Mouse (Mus musculus): ENCODE results near the gene Sh3gl1. TPM values are rescaled to one million over a fixed set of nuclear protein-coding genes. Genes with fewer than 3 reads are reported as not detected.

Sh3gl1 gene
- total RNA-seq, 2 experiments from 2014 or later = 8.7 to 9.5 TPM

DNA sequence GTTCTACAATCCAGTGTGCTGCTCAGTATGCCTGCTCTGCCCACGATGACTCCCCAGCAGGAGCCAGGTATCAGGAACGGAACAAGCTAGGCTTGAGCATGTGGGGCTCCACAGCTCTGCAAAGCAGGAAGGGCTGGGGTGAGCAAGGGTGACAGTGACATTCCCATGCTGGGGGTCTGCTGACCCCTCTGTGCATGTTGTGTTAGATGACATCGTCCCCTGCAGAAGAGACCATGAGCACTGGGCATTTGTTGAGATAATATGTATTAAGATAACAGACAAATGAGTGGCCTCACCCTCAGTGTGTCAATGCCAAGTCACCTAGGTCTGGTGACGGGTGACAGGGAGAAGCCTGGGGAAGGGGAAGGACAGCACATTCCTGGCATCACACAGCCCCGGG, 11.5 kb downstream of the Sh3gl1 start:
- Histone ChIP-seq H3K4me3 (no peak overlapping the region), H3K27ac (peak overlapping the region; percentile 89)
- no peak for DNase-seq
- intact Hi-C loops (cut with DNase I) = no loop called here
- no peak for TF ChIP-seq CTCF (IDR thresholded peaks at IDR 0.05)

DNA sequence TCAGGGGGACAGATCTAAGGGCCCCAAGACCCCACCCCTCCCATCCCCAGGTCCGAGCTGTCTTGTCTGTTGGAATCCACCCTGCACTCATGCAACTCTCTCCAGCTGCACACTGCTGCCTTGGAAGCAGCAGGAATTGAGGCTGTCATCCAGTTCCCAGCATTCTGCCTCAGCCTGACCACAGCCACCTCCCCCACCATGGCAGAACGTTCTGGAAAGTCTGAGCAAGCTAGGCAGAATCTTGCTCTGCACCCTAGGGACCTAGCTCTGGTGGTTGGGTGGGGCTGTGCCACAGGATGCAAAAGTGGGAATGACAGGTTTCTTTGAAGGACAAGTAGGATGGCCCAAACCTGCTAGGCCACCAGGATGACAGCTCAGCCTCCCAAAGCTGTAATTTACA, 12.0 kb downstream of the Sh3gl1 start:
- Histone ChIP-seq H3K27ac (peak overlapping the region; percentile 89), H3K4me3 (no peak overlapping the region)
- TF ChIP-seq CTCF (IDR thresholded peaks at IDR 0.05) = no peak
- peak; percentile 34 for DNase-seq
- intact Hi-C loops (cut with DNase I) = no loop called here

DNA sequence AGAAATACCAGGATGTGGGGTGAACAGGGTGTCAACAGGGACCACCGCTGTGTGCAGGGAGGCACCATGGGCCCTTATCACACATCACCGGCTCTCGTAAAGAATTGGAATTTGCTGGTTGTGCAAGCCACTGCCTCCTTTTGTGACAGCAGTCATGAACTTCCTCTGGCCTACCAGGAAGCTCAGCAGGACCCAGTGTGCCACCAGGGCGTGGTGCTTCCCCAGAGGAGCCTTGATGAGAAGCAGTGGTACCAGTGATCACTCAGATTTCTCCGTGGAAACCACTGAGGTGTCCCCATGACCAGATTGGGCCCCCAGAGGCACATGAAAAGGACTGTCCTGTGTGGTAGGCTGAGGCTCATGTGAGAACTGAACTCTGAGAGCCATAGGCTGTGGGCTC, 13.0 kb downstream of the Sh3gl1 start:
- peak; percentile 29 for DNase-seq
- Histone ChIP-seq H3K27ac (peak overlapping the region; percentile 89), H3K4me3 (no peak overlapping the region)
- TF ChIP-seq CTCF (IDR thresholded peaks at IDR 0.05) = no peak
- intact Hi-C loops (cut with DNase I) = no loop called here

DNA sequence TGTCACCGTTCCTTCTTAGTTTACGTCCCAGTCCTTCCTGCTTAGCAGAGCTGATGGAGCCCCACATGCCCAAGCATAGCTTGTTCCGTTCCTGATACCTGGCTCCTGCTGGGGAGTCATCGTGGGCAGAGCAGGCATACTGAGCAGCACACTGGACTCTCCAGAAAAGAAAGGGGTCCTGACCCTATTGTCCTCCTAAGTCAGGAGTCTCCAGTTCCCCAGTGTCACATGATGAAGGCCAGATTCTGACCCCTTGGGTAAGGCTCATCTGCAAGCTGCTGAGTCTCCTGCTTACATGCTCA, 13.5 kb downstream of the Sh3gl1 start:
- no peak overlapping the region for H3K4me3 ChIP-seq
- DNase-seq = no peak
- no peak for TF ChIP-seq CTCF (IDR thresholded peaks at IDR 0.05)
- intact Hi-C loops (cut with DNase I) = no loop called here
- peak overlapping the region; percentile 89 for H3K27ac ChIP-seq

DNA sequence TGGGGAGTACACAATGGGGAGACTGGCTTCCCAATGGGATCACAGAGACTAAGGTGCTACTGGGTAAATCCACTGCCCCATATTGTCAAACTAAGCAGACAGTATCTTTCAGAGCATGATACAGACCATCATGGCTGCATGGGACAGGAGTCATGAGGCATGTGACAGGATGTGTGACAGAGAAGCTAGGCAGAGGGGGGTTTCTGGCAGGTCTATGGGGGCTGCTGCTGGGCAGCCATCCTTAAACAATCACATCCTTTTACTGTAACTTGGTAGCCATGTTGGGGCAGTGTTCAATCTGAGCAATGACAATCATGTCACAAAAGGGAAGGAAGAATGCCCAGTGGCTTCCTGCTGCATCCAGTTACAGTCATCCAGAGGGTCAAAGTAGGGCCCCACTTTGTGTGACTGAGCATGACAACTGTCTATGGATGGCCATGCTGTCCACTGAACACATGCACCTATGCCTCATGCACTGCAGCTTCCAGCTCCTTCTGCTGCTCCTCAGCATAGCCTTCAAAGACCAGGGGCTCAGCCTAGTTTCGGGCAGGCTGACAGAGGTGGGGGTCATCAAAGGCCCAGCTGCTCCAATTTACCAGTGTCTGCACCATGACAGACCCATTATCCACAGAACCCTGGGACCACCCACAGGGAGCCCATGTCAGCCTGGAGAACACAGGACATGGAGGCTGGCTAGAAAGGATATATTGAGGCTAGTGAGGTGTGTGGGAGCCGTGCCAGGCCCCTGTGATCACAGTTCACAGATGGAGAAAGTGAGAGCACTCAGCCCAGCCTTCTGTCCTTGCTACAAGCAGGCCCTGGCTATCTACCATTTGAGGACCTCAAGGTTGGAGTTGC, 14.1 kb downstream of the Sh3gl1 start:
- no peak overlapping the region for H3K4me3 ChIP-seq
- peak overlapping the region; percentile 89 for H3K27ac ChIP-seq
- intact Hi-C loops (cut with DNase I) = no loop called here
- peak; percentile 24 for DNase-seq
- TF ChIP-seq CTCF (IDR thresholded peaks at IDR 0.05) = no peak

DNA sequence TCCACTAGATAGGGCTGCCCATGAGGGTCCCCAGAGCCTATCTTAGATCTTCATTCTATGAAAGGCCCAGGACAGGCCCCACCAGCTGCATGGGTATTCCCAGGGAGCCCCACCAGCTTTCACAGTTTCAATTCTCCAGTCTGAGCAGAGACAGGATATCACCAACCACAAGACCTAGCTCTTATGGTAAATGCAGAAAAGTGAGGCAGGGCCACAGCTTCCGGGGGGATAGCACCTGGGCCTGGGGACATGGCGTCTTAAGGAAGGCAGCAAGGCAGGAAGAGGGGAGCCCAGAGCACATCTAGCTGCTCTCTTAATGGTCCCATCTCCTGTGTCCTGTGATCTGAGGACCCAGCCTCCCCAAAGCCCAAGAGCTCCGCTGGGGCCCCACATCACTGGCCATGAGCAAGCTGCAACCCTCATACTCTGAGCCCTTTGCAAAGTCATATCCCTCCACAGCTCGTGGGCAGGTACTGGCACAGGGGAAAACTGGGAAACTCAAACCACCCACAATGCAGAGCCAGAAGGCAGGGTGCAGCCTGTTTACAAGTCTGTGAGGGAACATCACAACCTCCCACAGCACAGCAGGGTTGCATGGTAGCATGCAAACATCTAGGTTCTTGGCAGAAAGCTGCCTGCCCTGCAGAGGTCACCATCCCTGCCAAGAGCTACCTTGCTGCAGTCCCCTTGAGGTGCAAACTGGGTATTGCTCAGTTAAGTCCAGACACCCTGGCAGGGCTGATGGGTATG, 15.1 kb downstream of the Sh3gl1 start:
- peak overlapping the region; percentile 38 for H3K27ac ChIP-seq
- no peak overlapping the region for H3K4me3 ChIP-seq
- intact Hi-C loops (cut with DNase I) = no loop called here
- DNase-seq = peak; percentile 18
- no peak for TF ChIP-seq CTCF (IDR thresholded peaks at IDR 0.05)

DNA sequence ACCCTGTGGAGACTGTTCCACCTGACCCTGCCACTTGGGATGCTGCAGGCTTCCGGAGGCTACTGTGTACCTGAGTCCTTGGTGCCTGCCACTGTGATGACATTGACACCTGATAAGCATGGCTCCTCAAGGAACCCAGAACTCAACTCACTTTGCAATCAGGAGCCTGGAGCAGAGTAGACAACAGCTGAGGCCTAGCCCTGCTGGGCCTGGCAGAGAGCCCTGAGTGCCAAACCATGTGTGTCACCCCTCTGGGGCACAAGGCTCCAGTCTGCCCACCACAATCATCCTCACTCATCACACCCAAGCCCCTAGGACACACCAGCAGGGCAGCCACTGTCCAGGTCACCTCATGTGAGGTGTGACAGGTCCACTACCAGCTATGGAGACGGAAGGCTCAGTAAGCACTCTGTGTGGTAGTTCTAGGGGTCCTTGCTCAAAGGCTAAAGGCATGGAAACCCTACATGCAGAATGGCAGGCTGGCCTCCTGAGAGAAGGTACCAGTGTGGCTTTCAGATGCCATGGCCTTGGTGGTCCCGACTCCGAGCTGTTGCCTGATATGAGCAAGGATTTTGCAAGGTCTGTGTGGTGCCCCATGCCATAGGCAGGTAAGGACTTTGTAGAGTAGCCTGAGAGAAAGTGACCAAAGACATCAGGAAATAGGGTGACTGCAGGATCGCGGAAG, 15.9 kb downstream of the Sh3gl1 start:
- TF ChIP-seq CTCF (IDR thresholded peaks at IDR 0.05) = no peak
- Histone ChIP-seq H3K27ac (no peak overlapping the region), H3K4me3 (no peak overlapping the region)
- peak; percentile 17 for DNase-seq
- intact Hi-C loops (cut with DNase I) = no loop called here

DNA sequence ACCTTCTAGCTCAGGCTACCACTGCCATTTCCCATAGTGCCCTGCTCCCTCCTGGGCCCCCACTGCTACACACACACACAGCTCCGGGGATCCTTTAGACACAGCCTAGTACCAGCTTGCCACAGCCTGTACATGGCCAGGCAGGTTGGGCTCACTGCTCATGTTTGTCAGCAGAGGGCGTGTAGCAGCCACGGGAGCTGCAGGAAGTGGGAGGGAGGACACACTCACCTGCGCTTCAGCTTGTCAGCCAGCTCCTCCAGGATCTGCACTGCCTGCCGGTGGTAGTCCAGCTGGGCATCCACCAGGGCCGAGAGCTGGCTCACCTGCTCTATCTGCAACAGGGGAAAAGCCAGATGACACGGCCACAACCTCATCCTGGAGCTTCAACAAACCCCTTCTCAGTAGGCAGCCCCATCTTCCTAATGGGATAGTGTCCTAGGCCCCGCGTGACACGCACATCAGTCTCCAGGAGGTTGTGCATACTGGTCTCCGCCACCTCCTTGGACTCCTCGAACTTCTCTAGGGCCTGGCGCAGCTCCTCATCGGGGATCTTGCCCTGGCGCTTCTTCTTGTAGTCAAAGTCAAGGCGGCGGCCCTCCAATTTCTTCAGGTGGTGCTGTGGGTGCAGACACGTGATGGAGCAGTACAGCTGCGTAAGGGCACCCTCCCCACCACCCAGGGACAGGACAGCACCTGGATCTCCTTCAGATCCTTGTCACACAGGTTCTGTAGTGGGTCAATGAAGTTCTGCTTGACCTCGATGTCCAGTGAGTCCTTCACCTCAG, 17.9 kb downstream of the Sh3gl1 start:
- intact Hi-C loops (cut with DNase I) = no loop called here
- DNase-seq = peak; percentile 70
- H3K27ac ChIP-seq = no peak overlapping the region; the same call in 1 of the 2 replicates
- H3K4me3 ChIP-seq = no peak overlapping the region
- TF ChIP-seq CTCF (IDR thresholded peaks at IDR 0.05) = peak; percentile 59

DNA sequence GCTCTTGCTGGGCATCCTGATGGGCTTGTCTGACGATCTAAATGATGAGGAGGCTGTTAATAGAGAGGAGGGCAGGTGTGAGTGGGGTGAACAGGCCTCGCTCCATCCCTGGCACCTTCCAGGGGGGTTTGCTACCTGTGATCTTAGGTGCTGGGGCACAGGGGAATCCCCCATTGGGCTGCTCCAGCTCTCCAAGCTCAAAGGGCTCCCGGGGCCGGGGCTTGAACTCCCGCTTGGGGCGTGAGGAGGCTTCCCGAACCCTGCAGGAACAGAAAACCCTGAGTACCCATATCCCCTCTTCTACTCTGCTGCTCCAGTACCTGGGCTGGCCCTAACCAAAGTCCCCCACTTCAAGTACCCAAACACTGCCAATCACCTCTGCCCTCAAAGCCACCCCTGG, 18.6 kb downstream of the Sh3gl1 start:
- Histone ChIP-seq H3K4me3 (no peak overlapping the region), H3K27ac (no peak overlapping the region; the same call in 1 of the 2 replicates)
- no peak for TF ChIP-seq CTCF (IDR thresholded peaks at IDR 0.05)
- peak; percentile 21 for DNase-seq
- intact Hi-C loops (cut with DNase I) = no loop called here

DNA sequence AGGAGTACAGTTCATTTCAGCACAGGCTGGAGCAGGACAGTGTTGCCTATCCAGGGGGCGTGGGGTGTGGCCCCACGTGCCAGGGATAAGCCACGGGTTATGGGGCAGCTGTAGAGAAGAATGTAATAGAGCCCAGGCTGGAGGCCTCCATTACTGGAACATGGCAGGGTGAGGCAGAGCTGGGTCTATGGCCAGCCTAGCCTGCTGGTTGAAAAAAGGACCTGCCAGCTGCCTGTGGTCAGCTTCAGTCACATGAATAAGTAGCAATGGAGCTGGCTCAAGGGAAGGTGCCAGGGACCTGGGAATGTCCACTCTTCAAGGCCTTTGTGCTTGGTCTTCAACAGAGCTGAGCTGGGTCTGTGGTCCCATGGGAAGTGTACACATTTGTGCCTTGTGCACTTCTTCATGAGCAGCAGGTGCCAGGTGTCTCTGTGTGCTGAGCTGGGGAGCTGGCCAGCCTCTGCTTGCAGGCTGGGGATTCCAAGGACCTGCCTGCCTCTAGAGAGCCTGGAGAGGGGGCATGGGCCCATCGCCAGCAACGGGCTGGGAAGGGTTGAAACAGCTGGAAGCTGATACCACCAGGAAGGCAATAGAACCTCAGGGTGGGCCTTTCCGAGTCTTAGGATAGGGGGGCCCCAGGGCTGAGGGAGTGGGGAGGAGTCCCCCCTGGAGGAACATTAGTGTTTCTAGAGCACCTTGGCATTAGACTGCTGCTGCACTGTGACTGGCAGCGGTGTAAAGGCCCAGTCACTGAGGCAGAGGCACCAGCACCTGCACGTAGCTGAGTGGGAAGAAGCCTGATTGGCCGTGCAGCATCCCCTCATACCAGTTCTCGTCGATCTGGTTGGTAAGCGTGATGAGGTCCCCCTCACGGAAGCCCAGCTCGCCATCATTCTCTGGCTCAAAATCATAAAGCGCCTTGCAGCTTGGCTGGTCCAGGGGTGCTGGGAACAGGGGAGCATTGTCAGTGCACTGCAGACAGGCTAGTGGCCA, 19.3 kb downstream of the Sh3gl1 start:
- H3K27ac ChIP-seq = no peak overlapping the region
- intact Hi-C loops (cut with DNase I) = no loop called here
- peak; percentile 42 for DNase-seq
- no peak overlapping the region for H3K4me3 ChIP-seq
- no peak for TF ChIP-seq CTCF (IDR thresholded peaks at IDR 0.05)

DNA sequence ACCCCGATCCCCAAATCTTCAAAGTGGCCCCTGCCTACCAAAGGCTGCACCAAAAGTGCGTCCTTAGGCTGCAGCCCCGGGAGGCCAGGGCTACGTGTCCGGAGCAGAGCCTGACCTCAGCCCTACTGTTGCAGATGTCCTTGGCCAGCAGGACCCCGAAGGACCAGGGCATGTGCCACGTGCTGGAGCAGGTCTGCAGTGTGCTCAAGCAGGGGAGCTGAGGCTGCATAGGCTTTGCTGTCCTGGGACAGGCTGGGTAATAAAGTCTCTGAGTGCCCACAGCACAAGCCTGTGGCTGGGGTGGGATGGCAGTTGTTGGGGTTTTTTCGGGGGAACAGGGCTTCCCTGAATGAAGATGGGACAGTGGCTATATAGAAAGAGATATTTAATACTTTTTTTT, 20.1 kb downstream of the Sh3gl1 start:
- intact Hi-C loops (cut with DNase I) = no loop called here
- no peak overlapping the region for H3K27ac ChIP-seq
- no peak overlapping the region for H3K4me3 ChIP-seq
- no peak for DNase-seq
- no peak for TF ChIP-seq CTCF (IDR thresholded peaks at IDR 0.05)
